Mouse (Mus musculus) brain, embryonic 14.5 days (tissue): ENCODE measurements around the gene Cd2.

Source experiments
- CTCF ChIP-seq: fragments of 200-500 bp; IDR thresholded peaks from 2 replicates; pipeline ENCODE4 v1.5.1; 2012; ENCODE audit warnings: inconsistent platforms, mild to moderate bottlenecking, moderate library complexity, borderline replicate concordance; ENCODE audit not compliant: insufficient read depth, insufficient read length; ENCODE audit errors: extremely low read depth
- POLR2A ChIP-seq: fragments of 200-500 bp; IDR thresholded peaks from 2 replicates; pipeline ENCODE4 v1.6.1; 2012; ENCODE audit warnings: mild to moderate bottlenecking, inconsistent platforms, borderline replicate concordance; ENCODE audit not compliant: poor library complexity, insufficient read depth, insufficient read length, severe bottlenecking; ENCODE audit errors: extremely low read depth

GRCm38 (mm10) chr3:101322437-101322836, 34.7 kb upstream of the Cd2 start:
- TF ChIP-seq CTCF (no peak), POLR2A (no peak)
